Mouse (Mus musculus): ENCODE results near the gene Foxp1.

Foxp1 gene

DNA sequence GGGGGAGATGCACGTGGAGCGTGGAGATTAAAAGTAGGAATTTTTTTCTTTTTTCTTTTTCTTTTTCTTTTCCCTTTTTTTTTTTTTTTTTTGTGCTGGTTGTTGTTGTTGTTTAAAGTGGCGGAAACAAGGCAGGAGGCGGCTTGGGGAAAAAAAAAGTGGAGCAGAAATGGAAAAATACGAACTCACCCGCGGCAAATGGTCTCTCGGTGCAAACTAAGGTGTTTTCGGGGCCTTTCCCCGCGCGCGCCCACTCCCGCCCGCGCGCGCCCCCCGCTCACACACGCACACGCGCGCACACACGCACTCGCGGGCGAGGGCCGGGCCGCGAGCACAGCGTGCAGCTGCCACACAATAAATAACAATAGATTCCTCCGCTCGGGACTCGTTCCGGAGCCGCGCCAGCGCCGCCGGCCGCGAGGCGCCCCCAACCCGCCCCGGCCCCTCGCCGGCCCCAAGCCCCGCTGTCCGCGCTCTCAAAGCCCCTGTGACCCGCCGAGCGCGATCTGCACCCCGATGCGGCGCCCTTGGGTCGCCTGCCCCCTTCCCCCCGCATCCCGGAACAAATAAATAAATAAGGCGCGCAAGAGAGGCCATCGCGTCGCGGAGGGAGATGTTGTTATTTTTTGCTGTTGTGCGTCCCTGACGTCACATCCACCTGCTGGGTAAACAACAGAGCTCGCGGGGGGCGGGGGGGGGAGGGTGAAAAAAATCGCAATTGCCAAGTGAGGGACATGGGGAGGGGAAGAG lies at the start of gene Foxp1:
Gene Foxp1, minus strand, starts transcription at position 363 of the 750 bp plus-strand sequence.
- ATAC-seq (ENCODE audit: low TSS enrichment) = 0 out of 2 replicates have a peak, but pooled peaks have one; percentile 6

GRCm38 (mm10) chr6:99572071-99572470 lies 49.5 kb upstream of the Foxp1 start:
- ATAC-seq (ENCODE audit: low TSS enrichment) = peak; percentile 76

DNA sequence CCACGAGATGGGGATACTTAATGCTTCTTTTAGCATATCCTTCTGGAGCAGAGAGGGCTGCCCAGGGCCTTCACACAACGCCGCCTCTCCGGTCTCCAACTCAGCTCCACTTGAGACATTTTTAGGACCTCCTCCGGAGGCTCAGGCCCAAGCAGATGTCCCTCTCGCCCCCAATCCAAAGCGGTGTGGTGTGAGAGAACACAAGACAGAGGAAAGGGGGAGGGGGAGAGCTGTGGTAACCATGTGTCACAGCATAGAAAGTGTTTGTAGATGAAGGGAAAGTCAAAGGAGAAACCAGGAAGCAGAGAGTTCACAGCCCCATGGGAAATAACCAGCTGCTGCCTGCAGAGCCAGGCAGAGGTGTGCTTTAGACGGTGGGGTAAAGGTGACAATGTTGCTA lies 44.4 kb upstream of the Foxp1 start:
- peak; percentile 81 for ATAC-seq (ENCODE audit: low TSS enrichment)

- no peak for ATAC-seq (ENCODE audit: low TSS enrichment)
Observed at GRCm38 (mm10) chr6:99564766-99565165, 42.2 kb upstream of the Foxp1 start.

DNA sequence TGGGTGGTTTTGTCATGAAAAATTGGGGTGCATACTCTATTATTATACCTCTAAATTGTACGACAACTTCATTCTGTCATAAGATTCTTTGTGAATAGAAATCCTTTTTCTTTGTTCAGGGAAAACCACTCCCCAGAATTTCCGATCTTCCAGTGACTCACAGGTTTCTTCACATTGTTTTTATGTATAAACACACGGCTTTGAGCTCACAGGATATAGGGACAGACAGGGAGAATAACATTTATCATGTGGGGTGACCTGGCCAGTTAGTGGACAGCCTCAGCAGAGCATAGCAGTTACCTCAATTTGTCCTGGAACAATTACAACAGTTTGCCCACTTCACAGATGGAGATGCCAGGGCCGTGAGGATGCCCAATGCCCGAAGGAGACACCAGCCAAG lies 34.4 kb upstream of the Foxp1 start:
- no peak for ATAC-seq (ENCODE audit: low TSS enrichment)

DNA sequence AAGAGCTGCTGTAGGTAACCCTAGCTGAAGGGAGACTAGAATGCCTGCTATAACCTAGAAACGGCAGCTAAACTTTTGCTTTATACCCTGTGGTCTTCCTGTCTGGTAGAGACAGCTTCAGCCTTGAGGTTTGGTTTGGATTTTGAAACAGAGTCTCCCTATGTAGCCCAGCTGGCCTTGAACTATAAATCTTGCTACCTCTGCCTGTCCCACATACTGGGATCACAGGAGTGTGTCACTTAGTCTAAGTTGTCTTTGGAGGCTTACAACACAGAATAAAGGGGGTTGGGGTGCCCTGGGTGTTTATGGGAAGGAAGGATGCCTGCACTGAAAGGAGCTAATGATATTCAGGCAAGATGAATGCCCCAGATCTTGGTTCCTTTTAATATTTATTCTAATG lies 30.3 kb upstream of the Foxp1 start:
- ATAC-seq (ENCODE audit: low TSS enrichment) = no peak

- ATAC-seq (ENCODE audit: low TSS enrichment) = no peak
Observed at GRCm38 (mm10) chr6:99546416-99546815, 23.9 kb upstream of the Foxp1 start.

- ATAC-seq (ENCODE audit: low TSS enrichment) = no peak
Observed at GRCm38 (mm10) chr6:99545437-99545836, 22.9 kb upstream of the Foxp1 start.

DNA sequence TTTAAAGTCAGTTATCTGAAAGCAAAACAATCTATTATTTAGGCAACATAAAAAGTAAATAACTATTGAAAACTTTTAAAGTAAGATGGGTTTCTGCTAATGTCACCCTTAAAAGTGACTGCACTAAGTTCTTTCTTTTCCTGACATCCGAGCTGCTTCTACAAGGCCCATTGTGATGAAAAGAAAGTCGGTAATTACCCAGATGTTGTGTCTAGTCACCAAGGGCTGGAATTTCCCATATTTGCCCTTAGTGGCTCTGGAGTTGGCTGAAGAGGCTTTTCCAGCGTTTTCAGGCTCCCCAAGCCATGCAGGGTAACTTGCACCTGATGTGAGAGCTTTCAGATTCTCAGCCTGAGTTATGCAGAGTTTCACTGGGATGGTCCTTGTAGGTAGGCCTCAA lies 18.6 kb upstream of the Foxp1 start:
- ATAC-seq (ENCODE audit: low TSS enrichment) = no peak

GRCm38 (mm10) chr6:99540653-99541052 lies 18.1 kb upstream of the Foxp1 start:
- no peak for ATAC-seq (ENCODE audit: low TSS enrichment)

- ATAC-seq (ENCODE audit: low TSS enrichment) = no peak
Observed at GRCm38 (mm10) chr6:99540146-99540545, 17.6 kb upstream of the Foxp1 start.

- ATAC-seq (ENCODE audit: low TSS enrichment) = no peak
Observed at GRCm38 (mm10) chr6:99538194-99538941, 15.8 kb upstream of the Foxp1 start.

DNA sequence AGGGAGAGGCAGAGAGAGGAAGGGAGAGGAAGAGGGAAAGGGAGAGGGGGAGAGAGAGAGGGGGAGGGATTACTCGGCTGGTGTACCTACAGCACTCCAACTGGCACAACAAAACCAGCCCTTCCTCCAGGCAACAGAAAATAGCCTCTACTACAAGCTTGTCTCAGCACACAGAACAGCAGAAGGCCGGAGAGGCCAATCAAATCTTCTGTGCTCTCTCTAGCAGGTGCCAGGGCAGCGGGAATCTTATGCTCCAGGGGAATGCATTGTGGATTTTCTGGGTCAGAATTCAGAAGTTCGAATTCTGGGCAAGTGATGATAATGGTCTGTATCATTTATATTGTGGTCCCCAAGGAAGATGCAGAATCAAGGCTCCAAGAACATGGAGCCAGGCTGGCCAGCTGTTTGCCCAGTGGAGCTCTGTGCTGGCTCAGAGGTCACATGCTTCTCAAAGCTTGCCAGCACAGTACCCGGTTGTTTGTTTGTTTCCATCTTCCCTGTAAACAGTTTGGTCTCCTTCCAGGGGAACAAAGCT lies 11.8 kb upstream of the Foxp1 start:
- no peak for ATAC-seq (ENCODE audit: low TSS enrichment)

- no peak for ATAC-seq (ENCODE audit: low TSS enrichment)
Observed at GRCm38 (mm10) chr6:99532458-99532857, 9.9 kb upstream of the Foxp1 start.

DNA sequence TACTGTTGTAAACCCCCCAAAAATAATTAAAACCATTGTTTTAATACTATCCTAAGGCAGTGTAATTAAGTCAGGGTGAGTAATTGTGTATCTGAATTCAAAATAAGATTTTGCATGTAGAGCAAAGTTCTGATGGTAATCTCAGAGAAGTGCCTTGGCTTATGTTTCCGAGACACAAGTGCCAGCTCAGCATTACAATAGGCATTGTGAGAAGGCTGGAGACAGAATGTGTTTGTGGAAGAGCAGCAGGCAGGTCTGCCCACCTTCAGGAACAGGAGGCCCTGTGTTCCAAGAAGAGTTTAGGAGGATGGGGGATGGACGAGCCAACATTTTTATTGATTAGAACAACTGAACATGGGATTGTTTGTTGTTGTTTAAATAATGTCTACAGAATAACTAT lies 6.5 kb upstream of the Foxp1 start:
- ATAC-seq (ENCODE audit: low TSS enrichment) = no peak

- no peak for ATAC-seq (ENCODE audit: low TSS enrichment)
Observed at GRCm38 (mm10) chr6:99527457-99528105, 5.1 kb upstream of the Foxp1 start.

DNA sequence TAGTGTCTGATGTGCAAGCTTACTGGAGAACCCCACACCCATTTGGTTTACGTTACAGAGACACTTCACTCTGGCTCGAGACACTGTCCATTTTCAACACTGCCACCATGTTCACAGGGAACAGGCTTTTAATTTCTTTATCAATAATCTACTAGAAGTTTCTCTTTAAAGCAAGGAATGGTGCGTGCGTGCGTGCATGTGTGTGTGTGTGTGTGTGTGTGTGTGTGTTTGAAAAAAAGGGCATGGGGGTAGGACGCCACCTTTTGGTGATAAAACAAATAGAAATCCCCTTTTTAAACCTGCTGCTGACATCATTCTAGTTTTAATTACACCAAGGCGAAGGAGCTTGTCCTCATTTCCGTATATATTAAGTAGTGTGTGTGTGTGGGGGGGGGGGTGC lies 2.8 kb upstream of the Foxp1 start:
- ATAC-seq (ENCODE audit: low TSS enrichment) = no peak

GRCm38 (mm10) chr6:99523679-99524370 lies 1.3 kb upstream of the Foxp1 start:
- ATAC-seq (ENCODE audit: low TSS enrichment) = no peak

GRCm38 (mm10) chr6:99523109-99523632 lies 650 bp upstream of the Foxp1 start:
- ATAC-seq (ENCODE audit: low TSS enrichment) = peak; percentile 44

DNA sequence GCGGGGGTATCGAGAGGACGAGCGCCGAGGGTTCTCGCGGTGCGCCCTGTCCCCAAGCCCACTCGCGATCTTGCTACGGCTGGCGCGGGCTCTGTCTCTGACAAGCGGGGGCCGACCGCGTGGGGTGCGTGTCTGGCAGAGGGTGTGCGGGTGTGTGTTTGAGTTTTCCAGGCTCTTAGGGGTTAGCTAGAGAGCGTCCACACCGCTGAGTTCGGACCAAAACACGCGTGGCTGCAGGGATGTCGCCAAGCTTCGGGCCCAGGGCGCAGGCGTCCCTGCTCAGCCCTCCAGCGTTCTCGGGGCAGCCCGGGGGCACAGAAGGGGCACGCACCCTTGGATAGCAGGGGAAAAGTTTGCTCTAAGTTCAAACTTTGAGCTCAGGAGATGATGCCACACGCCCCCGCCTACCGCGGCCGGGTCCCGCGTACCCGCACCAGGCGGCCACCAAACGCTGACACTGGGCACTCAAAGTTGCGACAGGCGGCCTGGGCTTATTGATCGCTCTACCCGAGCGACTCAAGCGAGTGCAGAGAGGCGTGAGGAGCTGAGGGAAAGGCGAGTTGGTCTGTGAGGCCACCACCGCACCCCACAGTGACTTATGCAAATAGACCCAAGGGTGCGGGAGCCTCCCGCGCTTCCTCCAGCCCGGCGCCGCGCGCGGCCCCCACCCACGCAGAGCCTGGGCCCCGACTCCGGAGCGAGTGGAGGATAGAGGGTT lies 721 bp downstream of the Foxp1 start:
- ATAC-seq (ENCODE audit: low TSS enrichment) = 0 out of 2 replicates have a peak, but pooled peaks have one; percentile 7

All from frontal cortex, adult (tissue).